Mouse (Mus musculus) gastrocnemius, postnatal 10 days (tissue): ENCODE measurements around the gene Cog4. TPM values are rescaled to one million over a fixed set of nuclear protein-coding genes. Genes with fewer than 3 reads are reported as not detected.
A peak's percentile ranks its signal among the peaks of the same experiment; 100 is the strongest.

Source experiments
- DNase-seq: peaks from one replicate; pipeline ENCODE4 v3.0.0; 2021; ENCODE audit warnings: mixed read lengths
- long read RNA-seq, 2 experiments: library from polyadenylated mRNA; stranded (forward); transcript quantifications; one replicate each; pipeline ENCODE4 v2.0.0; 2021
- total RNA-seq, 2 experiments: library from RNA; stranded (reverse); gene quantifications; 2 replicates each; pipeline ENCODE4 v1.2.3; 2021

Cog4 gene
- 10 to 100 TPM; 40.3 to 41.1 TPM for total RNA-seq
- long read RNA-seq, experiment 1, transcript Cog4-201 (19 exons, 2,737 nt): major isoform, 69 of 82 reads
- long read RNA-seq, experiment 1, partial matches to known transcripts: 6 of 82 reads
- long read RNA-seq, experiment 1, other reads (novel, unspliced or antisense): 6 of 82 reads
- long read RNA-seq, experiment 2, transcript Cog4-201 (19 exons, 2,737 nt): major isoform, 67 of 73 reads
- long read RNA-seq, experiment 2, partial matches to known transcripts: 1 of 73 reads
- long read RNA-seq, experiment 2, other reads (novel, unspliced or antisense): 5 of 73 reads

DNA sequence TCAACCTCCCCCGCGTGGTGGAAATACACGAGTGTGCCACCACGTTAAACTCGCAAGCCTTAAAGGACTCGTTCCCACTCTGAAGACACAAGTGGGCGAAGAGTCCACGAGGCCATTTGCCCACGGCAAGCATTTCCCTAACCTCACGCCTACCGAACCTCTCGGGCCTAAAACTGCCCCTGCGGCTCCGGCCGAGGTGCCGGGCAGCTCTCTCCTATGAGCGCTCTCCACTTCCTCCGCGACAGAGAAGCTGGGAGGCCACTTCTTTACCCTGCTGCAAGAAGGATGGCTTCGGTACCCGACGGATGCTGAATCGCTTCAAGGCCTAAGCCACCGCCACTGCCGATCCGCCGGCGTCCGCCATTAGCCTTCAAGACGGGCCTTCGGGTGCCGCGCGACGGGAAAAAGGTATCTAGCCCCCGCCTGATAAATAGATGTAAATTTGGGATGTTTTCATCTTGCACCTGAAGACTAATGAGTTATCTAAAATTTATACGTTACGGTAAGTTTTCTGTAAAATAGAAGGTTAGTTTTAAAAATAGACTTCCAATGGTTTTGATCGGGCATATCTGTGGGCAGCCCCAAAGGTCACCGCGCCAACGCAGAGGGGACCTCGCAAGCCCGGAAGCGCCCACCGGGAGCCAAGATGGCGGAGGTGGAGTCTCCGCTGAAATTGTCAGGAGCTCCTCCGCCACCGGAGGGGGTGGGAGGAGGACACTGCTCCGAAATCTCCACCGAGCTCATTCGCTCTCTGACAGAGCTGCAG lies at the start of gene Cog4, which contains the start of gene Sf3b3:
Cog4 (plus strand) TSS at position 196 of the 766 bp plus-strand sequence.
Sf3b3 (minus strand) TSS at position 383 of the 766 bp plus-strand sequence.
- DNase-seq: peak; percentile 81

- DNase-seq: no peak
These were observed 49.3 kb upstream of the Cog4 start for GRCm38 (mm10) chr8:110797086-110797485.

DNA sequence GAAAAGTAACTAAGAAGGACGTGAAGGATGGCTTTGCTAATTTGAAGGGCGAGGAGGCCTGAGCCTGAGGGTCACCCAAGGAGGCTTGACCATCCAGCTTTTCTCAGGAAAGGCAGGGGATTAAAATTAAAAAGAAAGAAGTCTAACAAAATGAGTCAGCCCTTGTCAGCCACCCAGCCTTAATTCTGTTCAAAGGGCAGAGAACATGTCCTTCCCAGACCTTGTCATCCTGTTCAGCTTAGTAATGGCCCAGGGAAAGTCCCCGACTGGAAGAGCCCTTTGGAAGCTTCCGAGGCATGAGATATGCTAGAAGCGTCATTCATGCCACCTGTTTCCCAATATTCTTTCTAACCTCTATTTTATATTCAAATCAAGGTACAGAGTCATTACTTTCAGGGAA lies 43.4 kb upstream of the Cog4 start:
- no peak for DNase-seq

GRCm38 (mm10) chr8:110803856-110804255 lies 42.5 kb upstream of the Cog4 start:
- no peak for DNase-seq

DNA sequence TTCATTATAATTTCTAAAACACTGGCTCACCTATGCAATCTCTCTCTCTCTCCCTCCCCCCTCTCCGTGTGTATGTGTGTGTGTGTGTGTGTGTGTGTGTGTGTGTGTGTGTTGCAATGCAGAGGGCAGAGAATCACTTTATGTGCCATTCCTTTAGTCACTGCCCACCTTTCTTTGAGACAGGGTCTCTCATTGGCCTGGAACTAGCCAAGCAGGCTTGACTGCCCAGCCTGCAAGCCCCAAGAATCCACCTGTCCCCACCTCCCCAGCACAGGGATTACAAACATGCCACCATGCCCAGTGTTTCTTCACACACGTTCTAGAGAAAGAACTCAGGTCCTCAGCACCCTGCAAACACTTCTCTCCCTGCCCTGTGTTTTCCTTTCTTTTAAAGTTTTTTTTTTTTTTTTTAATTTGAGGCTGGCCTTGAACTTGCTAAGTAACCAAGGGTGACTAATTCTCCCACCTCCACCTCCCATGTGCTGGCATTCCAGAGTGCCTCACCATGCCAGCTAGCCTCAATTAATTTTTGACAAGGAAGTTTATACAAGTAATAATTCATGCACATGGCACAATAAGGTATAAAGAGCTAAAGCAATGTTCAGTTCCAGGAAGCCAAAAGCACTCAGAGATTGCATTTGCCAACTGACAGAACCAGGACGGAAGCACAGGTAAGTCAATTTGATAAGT lies 41.4 kb upstream of the Cog4 start:
- no peak for DNase-seq

- DNase-seq: no peak
These were observed 40.7 kb upstream of the Cog4 start, which contains the start of gene Il34 for GRCm38 (mm10) chr8:110805669-110806068. Gene Il34, minus strand, starts transcription at chr8:110805924.

- DNase-seq: no peak
These were observed 40.3 kb upstream of the Cog4 start for GRCm38 (mm10) chr8:110806146-110806545.

DNA sequence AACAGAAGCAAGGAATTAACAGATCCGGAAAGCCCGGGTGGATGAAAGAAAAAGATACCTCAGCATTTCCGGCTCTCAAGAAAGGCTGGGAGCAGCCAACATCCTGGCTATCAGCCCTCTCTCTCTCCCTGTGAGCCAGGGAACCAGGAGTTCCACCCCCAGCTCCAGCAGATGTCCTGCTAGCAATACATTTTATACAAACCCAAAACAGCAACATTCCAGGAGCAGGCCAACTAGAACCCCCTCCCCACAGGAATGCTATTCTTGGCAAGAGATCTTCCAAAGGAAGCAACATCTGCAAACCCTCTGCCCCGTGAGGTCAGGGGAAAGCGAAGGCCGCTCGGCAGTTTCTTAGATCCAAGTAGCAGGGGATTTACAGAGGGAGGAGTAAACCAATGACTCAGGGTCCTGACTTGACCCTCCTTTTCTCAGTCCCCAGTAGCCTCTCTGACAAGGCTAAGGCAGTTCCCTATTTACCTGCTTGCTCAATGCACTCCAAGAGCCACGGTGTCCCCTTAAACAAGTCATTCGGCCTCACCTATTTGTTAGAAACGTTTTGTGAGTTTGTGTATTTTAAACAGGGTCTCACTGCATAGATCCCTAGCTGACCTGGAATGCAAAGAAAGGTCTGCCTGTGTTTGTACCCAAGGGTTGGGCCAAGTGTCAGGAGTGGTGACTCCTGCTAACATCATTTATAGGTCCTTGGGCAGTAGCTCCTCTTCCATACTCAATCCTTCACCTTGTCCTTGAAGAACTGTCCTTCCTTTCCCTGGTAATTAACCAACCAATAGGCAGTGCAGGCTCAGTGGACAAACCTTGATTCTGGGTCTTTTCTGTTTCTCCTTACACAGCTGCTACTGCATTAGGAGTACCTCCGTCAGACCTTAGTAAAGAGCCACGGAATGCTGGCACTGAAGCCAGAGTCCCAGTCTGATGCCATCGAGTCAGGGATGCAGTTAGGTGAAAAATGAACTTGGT lies 37.6 kb upstream of the Cog4 start:
- peak; percentile 45 for DNase-seq

DNA sequence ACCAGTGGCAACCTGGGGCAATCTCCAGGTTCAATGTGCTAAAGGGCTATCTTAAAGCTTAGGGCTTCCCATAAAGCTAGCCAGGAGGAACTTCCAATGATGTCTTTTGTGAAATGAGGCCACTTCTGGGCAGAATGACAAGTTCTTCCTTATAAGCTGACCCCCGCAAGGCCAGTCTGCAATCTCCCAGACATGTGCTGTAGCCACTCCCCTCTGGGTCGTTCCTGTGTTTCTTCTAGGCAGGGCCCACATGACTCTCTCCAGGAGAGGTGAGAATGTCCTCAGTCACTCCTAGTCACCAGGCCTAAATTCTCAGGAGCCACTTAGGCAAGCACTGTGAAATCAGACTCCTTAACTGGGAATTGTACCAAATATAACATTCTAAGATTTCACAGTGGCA lies 36.6 kb upstream of the Cog4 start:
- no peak for DNase-seq

DNA sequence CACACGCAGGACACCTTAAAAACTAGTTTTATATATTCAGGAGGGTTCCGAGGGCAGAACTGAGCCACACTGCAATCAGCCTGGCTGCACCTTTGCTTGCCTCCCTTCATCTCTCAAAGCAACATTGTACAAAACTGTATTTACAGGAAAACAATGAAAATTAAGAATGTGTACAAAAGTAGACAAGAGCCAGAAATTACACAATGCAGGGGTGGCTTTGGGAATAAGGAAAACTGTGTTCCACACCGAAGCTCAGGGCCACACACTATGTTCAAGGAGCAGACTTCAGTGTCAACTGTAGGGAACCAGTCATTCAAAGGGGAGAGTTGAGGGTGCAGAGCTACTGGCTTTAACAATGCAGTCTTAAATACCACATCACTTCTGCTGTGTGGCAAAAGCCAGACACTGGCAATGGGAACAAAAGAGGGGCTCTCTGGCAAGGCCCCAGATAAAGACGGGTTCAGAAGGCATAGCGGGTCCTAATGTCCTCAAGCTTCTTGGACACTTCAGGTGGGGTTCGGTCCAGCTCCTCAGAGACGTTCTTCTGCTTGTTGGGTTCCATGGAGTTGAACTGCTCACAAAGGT lies 35.8 kb upstream of the Cog4 start:
- no peak for DNase-seq

GRCm38 (mm10) chr8:110811116-110811515 lies 35.3 kb upstream of the Cog4 start:
- no peak for DNase-seq

DNA sequence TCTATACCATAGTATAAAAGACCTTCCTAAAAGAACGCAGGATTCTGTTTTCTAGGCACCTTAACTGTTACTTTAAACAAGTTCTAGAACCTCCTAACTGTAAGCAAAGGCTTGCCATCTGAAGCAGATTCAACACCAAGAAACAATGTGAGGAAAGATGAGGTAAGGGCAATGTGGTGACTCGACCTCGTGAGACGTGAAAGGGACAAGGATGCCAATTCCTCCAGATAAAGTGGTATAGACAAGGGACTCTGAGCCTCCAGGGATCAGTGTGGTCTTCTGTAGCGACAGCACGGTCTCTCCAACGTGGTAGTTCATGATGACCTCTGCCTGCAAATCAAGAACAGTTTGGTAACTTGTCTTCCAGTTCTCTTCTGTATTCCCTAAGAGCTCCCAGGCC lies 34.6 kb upstream of the Cog4 start:
- no peak for DNase-seq

DNA sequence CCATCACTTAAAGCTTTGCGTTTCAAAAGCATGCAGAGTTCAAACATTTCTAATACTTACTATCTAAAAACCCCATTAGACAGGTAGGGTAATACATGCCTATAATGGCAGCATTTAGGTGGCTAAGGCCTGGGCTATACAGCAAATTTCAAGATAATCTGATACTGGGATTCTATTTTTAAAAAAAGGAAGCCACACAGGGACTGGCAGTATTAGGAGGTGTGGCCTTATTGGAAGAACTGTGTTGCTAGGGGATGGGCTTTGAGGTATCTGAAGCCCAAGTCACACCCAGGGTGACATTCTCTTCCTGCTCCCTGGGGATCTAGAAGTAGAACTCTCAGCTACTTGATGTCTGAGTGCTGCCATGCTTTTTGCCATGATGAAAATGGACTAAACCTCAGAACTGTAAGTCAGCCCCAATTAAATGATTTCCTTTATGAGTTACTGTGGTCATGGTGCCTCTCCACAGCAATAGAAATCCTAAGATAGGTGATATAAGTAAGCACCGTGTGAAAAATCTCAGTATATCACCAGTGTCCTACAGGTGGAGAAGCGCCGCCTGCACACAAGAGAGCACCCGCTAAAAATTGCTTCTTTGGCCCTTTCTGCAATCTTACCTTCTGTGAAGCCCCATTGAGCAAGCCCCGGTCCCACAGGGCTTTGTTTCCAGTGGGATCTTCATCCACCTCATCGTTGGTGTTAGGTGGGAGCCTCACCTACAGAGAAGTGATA lies 33.9 kb upstream of the Cog4 start:
- DNase-seq: no peak

DNA sequence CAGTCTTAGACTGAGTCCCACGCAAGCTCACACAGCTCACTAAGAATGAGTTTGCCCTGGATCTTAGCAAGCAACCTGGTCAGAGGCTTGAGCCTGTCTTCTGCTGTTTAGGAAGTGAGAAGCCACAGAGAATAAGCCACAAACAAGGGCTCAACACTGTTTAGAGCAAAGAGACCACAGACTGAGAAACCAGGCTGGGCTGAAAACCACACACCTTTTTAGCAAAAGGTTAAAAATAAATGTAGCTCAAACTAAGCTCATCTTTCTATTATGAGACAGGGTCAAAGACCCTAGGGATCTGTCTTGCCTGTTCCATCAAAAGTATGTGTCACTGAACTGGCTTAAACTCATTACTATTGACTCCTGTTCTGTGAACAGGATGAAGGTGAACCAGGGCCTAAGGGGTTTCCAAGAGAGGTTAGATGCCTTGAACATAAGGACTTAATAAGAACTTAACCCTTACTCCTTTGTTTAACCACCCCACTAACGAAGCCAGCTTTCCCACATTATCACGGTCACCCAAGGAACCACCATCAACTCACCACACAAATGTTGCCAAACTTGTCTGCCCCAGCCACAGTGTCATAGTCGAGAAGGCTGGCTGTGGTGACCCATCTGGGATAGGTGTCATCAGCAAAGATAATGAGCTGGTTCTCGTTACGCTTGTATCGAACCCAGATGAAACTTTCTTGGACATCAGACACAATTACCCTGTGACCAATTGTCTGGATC lies 33.2 kb upstream of the Cog4 start:
- DNase-seq: no peak

DNA sequence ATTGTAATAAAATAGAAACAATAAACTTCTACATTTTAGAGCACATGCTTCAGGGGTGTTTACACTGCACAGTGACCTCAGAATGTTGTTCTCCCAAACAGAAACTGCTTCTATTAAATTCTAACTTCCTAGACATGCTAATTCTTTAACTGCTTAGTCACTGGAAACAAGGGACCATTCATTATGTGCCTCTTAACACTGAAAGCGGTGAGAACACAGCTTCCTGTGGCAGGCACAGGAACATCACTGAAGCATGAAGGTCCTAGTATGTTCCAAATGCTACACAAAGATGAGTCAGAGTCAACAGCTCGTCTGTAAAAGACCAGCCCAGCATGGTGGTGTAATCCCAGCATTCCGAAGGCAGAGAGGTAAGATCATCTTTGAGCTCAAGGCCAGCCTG lies 31.1 kb upstream of the Cog4 start:
- DNase-seq: no peak

GRCm38 (mm10) chr8:110816990-110817389 lies 29.4 kb upstream of the Cog4 start:
- no peak for DNase-seq

- DNase-seq: no peak
These were observed 27.8 kb upstream of the Cog4 start for GRCm38 (mm10) chr8:110818593-110818992.

- DNase-seq: no peak
These were observed 26.1 kb upstream of the Cog4 start for GRCm38 (mm10) chr8:110820257-110820656.

DNA sequence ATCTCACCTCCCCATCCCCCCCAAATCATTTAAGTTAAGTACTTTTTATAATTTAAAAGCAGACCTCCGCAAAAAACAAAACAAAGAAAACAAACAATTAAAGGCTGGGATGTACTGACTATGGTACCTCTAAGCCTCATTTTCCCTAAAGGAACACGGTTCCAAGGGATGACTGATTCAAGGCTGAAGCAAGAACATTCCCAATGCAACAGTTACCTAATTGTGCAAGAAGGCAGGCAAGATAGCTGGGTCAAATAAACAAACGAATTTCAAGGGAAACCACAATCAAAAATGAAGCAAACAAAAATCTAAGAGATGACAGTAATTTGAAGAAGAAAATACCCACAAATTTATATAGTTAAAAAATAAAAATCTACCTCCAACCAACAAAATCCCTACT lies 24.4 kb upstream of the Cog4 start:
- no peak for DNase-seq

GRCm38 (mm10) chr8:110824861-110825260 lies 21.5 kb upstream of the Cog4 start:
- no peak for DNase-seq
